Mouse (Mus musculus): ENCODE measurements at regions not wholly inside any gene's neighbourhood (a gene's known extent, or its start where the extent isn't known, plus 50 kb on each side); places are given as distances from the start of the nearest gene placed in this dataset.
"Not testable (repeated sequence)": the region's sequence is repeated elsewhere in the genome, so short reads cannot be mapped to it uniquely, and the experiment has no call there.

- no peak for DNase-seq (ENCODE audit: low read depth, low spot score)
Observed at GRCm38 (mm10) chrX:77307374-77307773, 203.4 kb upstream of the Tbl1x start.

DNA sequence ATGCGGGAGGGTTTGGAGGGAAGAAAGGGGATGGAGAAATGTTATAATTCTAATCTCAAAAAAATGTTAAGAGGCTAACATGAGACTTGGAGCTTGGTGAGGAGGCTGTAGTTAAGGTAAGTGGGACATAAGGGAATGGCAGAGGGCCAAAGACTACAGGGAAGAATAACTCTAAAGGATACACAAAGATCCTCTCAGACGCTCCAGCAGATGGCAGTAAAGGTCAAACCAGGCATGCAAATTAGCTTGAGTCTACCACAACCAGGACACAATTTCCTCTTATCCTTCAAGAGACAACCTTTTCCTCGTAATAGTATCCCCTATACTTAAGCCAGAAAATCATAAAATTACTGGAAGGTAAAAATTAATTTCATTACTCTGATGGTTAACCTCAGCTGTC is 196.4 kb upstream of the Tbl1x start:
- peak; percentile 76 for DNase-seq (ENCODE audit: low read depth, low spot score)

GRCm38 (mm10) chrX:77323644-77324043 is 187.2 kb upstream of the Tbl1x start:
- no peak for DNase-seq (ENCODE audit: low read depth, low spot score)

GRCm38 (mm10) chrX:77353181-77353580 is 157.6 kb upstream of the Tbl1x start:
- DNase-seq (ENCODE audit: low read depth, low spot score): no peak

- DNase-seq (ENCODE audit: low read depth, low spot score): no peak
Observed at GRCm38 (mm10) chrX:77360551-77360950, 150.3 kb upstream of the Tbl1x start.

GRCm38 (mm10) chrX:77361106-77361505 is 149.7 kb upstream of the Tbl1x start:
- no peak for DNase-seq (ENCODE audit: low read depth, low spot score)

DNA sequence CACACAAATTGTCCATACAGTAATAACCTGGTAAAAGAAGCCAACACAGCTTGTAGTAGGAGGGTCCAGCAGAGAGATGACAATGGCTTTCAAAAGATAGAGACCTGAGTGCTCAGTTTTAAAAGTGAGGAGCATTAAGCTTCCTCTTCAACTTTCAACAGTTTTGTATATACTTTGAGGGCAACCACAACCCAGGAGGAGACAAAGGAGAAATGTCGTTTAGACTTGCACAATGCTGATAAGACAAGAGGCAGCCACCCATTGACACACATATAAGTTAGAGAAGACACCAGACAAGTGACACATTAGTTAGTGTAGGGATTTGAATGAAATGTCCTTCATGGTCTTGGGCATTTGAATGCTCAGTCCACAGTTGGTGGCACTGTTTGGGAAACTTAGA is 147.2 kb upstream of the Tbl1x start:
- no peak for DNase-seq (ENCODE audit: low read depth, low spot score)

GRCm38 (mm10) chrX:77367351-77367750 is 143.5 kb upstream of the Tbl1x start:
- no peak for DNase-seq (ENCODE audit: low read depth, low spot score)

- no peak for DNase-seq (ENCODE audit: low read depth, low spot score)
Observed at GRCm38 (mm10) chrX:77387271-77387670, 123.5 kb upstream of the Tbl1x start.

DNA sequence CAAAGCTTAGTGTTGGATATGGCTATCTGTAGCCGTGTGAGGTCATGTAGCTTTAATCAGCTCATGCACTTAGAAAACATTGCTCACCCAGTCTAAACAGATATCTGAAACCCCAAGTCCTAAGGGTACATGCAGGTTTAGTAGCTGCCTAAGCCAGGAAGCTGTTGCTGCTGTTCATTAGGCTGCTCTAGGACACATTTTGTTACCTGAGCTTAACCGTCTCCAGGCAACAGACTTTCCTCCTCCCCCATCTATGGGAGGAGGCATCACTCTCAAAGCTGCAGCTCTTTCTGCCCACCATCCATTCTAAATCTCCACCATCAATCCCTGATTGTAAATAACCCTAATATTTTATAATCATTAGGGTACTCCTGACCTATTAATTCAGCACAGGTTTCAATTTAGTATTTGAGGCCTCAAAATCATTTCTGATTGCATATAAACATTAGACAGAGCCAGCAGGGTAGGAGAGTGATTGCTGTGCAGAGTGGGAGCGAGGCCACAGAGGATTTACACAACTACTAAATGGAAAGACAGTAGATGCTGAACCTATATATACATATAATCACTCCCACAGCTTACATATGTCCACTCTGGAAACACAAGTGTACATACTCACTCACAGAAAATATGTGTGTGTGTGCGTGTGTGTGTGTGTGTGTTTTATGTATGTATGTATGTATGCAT is 118.9 kb upstream of the Tbl1x start:
- no peak for DNase-seq (ENCODE audit: low read depth, low spot score)

DNA sequence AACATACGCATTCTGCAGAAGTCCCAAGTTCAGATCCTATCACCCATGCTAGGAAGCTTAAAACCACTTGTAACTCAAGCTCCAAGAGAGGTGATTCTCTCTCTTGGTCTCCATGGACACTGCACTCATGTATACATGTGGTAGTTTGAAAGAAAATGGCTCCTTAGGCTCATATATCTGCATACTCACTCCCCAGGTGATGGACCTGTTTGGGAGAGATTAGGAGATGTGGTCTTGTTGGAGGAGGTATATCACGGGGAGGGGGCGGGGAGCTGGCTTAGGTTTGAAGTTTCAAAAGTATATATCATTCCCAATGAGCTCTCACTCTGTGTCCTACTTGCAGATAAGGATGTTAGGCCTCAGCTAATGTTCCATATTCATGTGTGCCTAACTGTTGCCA is 103.9 kb upstream of the Tbl1x start:
- no peak for DNase-seq (ENCODE audit: low read depth, low spot score)

GRCm38 (mm10) chrX:77407925-77408324 is 102.9 kb upstream of the Tbl1x start:
- no peak for DNase-seq (ENCODE audit: low read depth, low spot score)

GRCm38 (mm10) chrX:77409370-77409769 is 101.4 kb upstream of the Tbl1x start:
- DNase-seq (ENCODE audit: low read depth, low spot score): peak; percentile 39

DNA sequence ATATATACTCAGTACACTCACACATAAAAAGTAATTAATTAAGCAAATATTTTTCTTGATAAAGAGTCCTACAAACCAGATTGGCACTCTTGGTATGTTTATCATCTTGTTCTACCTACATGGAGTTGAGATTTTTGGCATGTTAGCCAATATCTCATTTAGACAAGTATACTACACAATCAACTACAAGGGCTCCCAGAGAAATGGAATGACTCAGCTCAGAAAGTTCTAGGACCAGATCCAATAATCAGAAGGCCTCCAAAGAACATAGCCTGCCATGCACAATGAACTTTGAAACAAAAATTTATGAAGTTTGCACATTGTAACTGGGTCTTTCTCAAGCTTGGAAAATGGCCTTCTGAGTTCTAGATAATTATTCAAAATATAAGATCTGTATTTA is 100.0 kb upstream of the Tbl1x start:
- peak; percentile 56 for DNase-seq (ENCODE audit: low read depth, low spot score)

DNA sequence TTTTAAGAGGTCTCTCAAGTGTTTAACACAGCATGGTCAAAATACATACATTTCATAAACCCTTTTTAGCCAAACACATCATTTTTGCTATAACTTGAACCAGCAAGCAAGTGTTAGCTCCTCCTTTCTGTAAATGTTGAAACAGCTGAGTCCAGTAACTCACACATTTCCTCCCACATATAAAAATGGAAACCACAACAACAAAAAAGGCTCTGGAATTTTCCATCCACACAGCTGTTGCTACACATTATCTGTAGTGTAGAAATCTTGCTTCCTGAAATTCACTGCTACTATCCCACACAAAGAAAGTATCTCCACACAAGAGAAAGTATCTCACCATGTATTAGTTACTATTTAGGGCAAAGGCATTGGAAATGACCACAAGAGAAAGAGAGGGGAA is 96.7 kb upstream of the Tbl1x start:
- DNase-seq (ENCODE audit: low read depth, low spot score): peak; percentile 66

- DNase-seq (ENCODE audit: low read depth, low spot score): peak; percentile 33
Observed at GRCm38 (mm10) chrX:77417766-77418165, 93.0 kb upstream of the Tbl1x start.

GRCm38 (mm10) chrX:77422206-77422605 is 88.6 kb upstream of the Tbl1x start:
- DNase-seq (ENCODE audit: low read depth, low spot score): no peak

GRCm38 (mm10) chrX:77424792-77425727 is 85.8 kb upstream of the Tbl1x start:
- DNase-seq (ENCODE audit: low read depth, low spot score): no peak

DNA sequence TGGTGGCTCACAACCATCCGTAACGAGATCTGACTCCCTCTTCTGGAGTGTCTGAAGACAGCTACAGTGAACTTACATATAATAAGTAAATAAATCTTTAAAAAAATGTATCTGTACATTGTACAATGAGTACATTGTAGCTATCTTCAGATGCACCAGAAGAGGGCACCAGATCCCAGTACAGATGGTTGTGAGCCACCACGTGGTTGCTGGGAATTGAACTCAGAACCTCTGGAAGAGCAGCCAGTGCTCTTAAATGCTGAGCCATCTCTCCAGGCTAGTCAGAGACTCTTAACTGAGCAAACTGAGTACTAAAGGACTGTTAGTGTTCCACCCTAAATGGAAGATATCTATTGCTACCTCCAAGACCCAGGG is 85.1 kb upstream of the Tbl1x start:
- not testable (repeated sequence) for DNase-seq (ENCODE audit: low read depth, low spot score)

DNA sequence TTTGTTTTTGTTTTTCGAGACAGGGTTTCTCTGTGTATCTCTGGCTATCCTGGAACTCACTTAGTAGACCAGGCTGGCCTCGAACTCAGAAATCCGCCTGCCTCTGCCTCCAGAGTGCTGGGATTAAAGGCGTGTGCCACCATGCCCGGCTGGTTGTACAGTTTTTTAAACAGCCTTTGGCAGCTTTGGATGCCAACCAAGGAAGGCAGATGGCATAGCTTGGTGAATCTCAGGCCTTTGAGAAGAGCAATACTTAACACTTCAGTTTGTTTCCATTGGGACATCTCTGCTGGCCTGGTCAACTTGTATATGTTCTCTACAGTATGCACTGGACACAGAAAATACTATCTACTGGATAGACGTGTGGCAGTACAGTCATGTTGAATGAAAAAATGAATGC is 84.0 kb upstream of the Tbl1x start:
- DNase-seq (ENCODE audit: low read depth, low spot score): not testable (repeated sequence)

GRCm38 (mm10) chrX:77432001-77432565 is 78.7 kb upstream of the Tbl1x start:
- DNase-seq (ENCODE audit: low read depth, low spot score): no peak
